Mouse (Mus musculus): ENCODE data around the gene Daam2.

DNA sequence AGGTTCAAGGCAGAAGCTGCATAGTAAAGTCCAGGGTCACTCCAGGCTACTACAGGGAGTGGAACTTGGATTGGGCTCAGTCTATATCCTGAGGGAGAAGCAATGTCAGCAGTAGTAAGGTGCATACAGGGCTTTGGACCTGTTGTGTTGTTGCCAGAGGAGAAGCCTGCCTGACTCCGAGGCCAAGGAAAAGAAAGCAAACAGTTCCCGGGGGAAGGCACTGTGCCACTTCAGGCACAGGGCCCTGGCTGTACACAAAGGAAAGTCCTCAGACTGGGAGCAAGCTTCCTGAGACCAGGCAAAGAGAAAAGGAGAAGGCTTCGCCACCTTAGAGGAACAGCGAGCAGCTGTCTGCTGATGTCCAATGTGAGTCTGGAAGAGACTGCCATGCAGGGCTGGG, 18.1 kb downstream of the Daam2 start:
- TF ChIP-seq CTCF (IDR thresholded peaks at IDR 0.05; ENCODE audit: insufficient read depth, low read length) (no peak), POLR2A (IDR thresholded peaks at IDR 0.05; ENCODE audit: borderline replicate concordance, extremely low read depth, low read depth, low read length) (no peak)
